Mouse (Mus musculus) left cerebral cortex, postnatal 4 days (tissue): Measurements from ENCODE around the gene Gm9945. TPM values are rescaled to one million over a fixed set of nuclear protein-coding genes. Genes with fewer than 3 reads are reported as not detected.

Experiments used
- DNase-seq: peaks from one replicate; pipeline ENCODE4 v3.0.0-alpha.2; 2022
- intact Hi-C: fragments of 180-260 bp; cut with DNase I; formaldehyde crosslinking; loops from one replicate; pipeline ENCODE4 v1.15.1; 2025
- total RNA-seq, 2 experiments: library from RNA; stranded (reverse); gene quantifications; 2 replicates each; pipeline ENCODE4 v1.2.3; 2021

Gene Gm9945
- total RNA-seq, 2 experiments from 2014 or later: 0.52 to 0.98 TPM

DNA sequence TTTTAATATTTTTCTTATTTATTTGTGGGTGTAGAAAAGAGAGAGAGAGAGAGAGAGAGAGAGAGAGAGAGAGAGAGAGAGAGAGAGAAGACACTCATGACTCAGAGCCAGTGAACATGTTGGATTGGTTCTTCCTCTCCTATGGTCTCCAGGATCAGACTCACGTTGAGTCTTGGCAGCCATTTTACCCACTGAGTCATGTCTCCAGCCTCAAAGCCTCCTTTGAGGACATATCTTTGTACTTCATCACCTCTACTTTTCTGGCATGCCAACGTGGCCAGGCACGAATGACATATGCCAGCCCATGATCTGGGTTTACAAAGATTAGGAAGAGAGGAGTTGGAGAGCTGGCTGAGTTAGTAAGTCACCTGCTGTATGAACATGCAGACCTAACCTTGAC lies 19.8 kb upstream of the Gm9945 start:
- DNase-seq: no peak
- intact Hi-C loops: no loop called here

DNA sequence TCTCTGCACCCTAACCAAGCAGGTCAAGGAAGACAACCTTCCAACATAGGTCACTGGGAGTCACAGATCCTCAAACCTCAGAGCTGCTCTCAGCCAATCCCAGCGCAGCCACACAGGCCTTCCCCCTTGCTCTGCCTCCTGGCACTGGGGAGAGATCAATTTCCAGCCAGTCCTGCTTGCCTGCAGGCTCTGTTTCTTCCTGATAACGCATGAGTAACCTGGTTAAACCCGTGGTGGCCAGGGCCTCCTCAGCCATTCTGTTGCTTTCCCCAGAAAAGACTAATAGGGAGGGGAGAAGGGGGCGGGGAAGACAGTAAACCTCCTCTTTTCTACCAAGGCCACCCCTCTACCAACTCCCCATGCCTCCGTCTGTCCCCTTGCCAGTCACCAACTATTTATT lies 18.2 kb upstream of the Gm9945 start:
- no peak for DNase-seq
- intact Hi-C loops: no loop called here

DNA sequence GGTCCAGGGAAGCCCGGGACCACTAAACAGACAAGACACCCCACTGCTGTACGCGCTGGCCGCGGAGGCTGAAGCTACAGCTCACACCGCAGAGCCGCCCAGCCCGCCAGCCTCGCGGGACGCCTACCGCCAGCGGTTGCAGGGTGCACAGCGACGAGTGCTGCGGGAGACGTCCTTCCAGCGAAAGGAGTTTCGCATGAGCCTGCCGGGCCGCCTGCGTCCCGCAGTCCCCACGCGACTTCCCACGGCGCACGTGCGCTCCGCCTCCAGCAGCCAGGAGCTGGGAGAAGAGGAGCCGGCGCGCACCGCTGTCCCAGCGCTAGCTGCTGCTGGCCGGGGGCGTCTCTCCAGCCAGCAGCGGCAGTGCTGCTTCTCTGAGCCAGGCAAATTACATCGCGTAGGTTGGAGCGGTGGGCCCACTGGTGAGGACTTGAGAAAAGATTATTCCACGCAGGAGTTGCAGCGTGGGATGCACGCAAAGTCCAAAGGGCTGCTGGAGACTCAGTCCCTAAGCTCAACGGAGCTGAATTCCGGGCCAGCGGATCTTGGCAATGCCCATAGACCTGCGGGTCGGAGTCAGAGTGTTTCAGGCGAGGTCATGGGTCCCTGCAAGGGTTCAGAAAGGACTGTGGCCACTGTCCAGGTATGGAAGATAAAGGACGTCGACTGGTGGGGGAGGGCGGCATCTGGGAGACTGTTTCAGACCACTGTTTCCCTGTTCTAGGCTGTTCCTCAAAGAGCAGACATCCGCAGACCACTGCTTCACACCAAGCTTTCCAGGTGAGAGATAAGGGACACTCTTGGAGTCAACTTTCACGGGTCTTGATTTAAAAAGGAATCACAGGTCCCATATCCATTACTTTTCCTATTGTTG lies 16.2 kb upstream of the Gm9945 start:
- DNase-seq: no peak
- intact Hi-C loops: no loop called here

GRCm38 (mm10) chr11:53466231-53466971 lies 13.6 kb upstream of the Gm9945 start:
- peak; percentile 85 for DNase-seq
- intact Hi-C loops: loop anchor here (5.0 kb wide), 1 partner anchor 101 kb away; the partner anchor contains the start of gene Kif3a

- no peak for DNase-seq
- intact Hi-C loops: loop anchor here (5.0 kb wide), 1 partner anchor 98 kb away; the partner anchor contains the start of gene Kif3a
Measured at GRCm38 (mm10) chr11:53469294-53469967, 10.5 kb upstream of the Gm9945 start.

GRCm38 (mm10) chr11:53469968-53470695 lies 9.8 kb upstream of the Gm9945 start, which contains the start of gene Gm9837:
Gene Gm9837 (minus strand): TSS chr11:53470479.
- peak; percentile 95 for DNase-seq
- intact Hi-C loops: loop anchor here (5.0 kb wide), 2 partner anchors 97 to 117 kb away; partner anchors contain the start of gene Kif3a

- DNase-seq: no peak
- intact Hi-C loops: loop anchor here (5.0 kb wide), 1 partner anchor 115 kb away; no protein-coding TSS in a partner anchor
Measured at GRCm38 (mm10) chr11:53472709-53473108, 7.3 kb upstream of the Gm9945 start.

DNA sequence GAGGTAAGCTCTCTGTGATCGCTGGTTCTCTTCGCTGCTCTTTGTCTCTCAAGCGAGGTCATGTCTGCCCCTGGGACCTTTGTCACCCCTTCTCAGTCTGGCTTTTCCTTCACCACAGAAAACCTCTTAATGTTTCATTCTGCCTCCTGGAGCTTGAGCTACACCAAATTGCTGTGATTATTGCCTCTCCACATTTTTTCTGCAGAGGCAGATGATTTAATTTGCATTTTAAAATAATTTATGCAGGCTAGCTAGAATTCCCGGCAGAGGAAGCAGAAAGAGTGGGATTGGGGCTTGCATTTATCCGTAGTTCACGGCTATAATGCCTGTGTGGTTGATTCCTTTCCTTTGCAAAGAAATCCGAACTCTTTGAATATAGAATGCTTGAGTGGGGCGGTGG lies 4.3 kb upstream of the Gm9945 start:
- no peak for DNase-seq
- intact Hi-C loops: no loop called here

GRCm38 (mm10) chr11:53477833-53478232 lies 2.1 kb upstream of the Gm9945 start:
- intact Hi-C loops: no loop called here
- no peak for DNase-seq

DNA sequence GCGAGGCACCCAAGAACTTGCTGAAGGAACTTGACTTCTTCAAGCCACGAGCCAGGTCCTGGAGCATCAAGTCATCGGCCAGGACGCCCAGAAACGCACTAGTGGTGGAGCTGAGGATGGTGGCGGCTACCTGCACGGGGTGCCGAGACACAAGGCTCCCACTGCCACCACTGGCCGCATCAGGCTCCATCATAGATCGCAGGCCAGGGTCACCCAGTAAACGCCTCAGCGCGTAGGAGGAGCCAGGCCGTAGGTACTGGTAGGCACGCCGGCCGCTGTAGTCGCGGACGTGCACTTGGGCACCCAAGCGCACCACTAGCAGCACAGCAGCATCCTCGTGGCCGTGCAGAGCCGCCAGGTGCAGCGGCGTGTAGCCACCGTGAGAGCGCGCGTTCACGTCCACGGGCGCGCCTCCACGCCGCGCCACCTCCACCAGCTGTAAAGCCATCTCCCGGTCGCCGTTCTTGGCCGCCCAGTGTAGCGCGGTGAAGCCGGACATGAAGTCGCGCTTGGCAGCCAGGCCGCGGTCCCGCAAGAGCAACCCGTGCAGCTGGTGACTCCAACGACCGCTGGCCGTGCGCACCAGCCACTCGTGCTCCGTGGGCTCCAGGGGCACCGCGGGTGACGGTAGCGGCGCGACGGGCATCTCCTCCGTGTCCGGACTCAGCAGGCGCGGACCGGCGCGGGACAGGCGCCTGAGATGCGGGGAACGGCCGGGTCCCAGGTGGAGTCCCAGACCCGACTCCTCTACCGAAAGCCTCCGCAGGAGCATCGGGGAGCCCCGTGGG lies 1.4 kb upstream of the Gm9945 start:
- no peak for DNase-seq
- intact Hi-C loops: no loop called here

- intact Hi-C loops: no loop called here
- no peak for DNase-seq
Measured at GRCm38 (mm10) chr11:53479171-53479782, 689 bp upstream of the Gm9945 start.

GRCm38 (mm10) chr11:53481088-53481730 lies 1.2 kb downstream of the Gm9945 start:
- intact Hi-C loops: no loop called here

GRCm38 (mm10) chr11:53483159-53483891 lies 3.4 kb downstream of the Gm9945 start:
- DNase-seq: peak; percentile 70
- intact Hi-C loops: no loop called here

More at GRCm38 (mm10) chr11:53481088-53481730, 1.2 kb downstream of the Gm9945 start:
- no peak for DNase-seq

DNA sequence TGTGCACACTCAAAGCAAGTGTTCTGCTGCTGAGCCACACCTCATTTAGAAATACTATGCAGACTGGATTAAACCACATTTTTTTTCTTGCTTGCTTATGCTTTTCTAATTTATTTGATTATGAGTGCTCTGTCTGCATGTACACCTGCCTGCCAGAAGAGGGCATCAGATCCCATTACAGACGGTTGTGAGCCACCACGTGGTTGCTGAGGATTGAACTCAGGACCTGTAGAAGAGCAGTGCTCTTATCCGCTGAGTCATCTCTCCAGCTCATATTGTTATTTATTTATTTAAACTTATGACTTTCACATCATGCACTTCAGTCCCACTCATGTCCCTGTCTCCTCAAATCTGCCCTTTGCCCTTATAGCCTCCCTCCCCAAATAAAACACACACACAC lies 5.8 kb downstream of the Gm9945 start:
- intact Hi-C loops: no loop called here
- DNase-seq: no peak

DNA sequence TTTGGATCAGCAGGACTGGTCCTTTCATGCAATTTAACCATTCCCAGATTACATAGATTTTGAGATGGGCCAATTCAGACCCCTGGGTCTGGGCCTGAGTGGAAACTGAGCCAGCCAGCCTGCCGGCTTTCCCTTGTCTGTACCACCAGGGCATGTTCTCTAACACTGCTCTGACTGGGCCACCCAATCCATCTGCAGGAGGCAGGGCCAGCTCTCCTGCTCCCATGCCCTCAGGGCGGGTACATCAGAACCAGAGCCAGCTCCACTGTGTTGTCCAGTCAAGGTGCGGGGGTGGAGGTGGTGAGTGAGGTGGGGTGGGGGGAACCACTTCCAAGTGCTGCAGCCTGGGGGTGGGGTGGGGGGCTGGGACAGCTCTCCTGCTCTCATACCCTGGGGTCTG lies 6.4 kb downstream of the Gm9945 start:
- DNase-seq: no peak
- intact Hi-C loops: no loop called here

DNA sequence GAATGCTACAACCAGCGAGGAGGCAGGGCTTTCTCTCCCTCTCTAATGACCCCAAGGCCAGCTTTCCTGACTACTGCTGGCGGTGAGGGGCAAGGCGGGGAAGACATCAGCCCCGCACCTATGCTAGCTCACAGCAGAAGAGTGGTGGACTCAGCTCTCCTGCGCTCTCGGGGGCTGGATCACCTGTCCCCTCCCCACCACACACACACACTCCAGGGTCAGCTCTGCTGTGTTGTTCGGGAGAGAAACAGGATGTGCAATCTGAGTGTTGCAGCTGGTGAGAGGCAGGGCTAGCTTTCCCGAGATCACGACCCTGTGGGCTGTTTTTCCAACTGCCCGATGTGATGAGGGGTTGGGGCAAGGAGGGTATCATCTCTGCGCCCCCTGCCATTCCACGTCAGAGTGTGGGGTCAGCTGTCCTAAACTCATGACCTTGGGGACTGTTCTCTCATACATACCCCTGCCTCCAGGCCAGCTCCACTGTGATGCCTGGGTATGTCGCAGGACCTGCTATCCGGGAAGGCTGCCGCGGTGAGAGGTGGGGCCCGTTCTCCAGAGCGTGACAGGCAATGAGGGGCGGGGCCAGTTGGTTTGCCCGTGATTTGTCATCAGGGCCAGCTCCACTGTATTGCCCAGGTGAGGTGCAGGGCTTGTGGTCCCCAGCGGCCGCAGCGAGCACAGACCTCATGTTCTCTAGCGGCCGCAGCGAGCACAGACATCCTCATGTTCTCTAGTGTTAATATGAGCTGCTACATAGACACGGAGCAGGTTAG lies 7.0 kb downstream of the Gm9945 start:
- intact Hi-C loops: no loop called here

GRCm38 (mm10) chr11:53489007-53489406 lies 9.0 kb downstream of the Gm9945 start:
- intact Hi-C loops: no loop called here

More for the DNA sequence above, 7.0 kb downstream of the Gm9945 start:
- no peak for DNase-seq

More at GRCm38 (mm10) chr11:53489007-53489406, 9.0 kb downstream of the Gm9945 start:
- no peak for DNase-seq
